Mouse (Mus musculus) limb, embryonic 13.5 days (tissue): ENCODE data around the gene Lpcat3. TPM values are rescaled to one million over a fixed set of nuclear protein-coding genes. Genes with fewer than 3 reads are reported as not detected.
A peak's percentile ranks its signal among the peaks of the same experiment; 100 is the strongest.

Experiments used
- ATAC-seq: fragments of 200-750 bp; cut with Nextera tagmentation; 2 replicates; pipeline ENCODE4 v1.8.0; 2017; ENCODE audit warnings: low read depth, moderate number of reproducible peaks, moderate TSS enrichment; ENCODE audit not compliant: low FRiP score
- H3K27ac ChIP-seq: fragments of 300-500 bp; sonication (generic); 2 replicates; pipeline ENCODE4 v1.5.1; 2015; ENCODE audit warnings: inconsistent platforms, mild to moderate bottlenecking, moderate library complexity
- H3K27me3 ChIP-seq: fragments of 300-500 bp; sonication (generic); 2 replicates; pipeline ENCODE4 v1.6.1; 2015; ENCODE audit warnings: mild to moderate bottlenecking, inconsistent platforms
- H3K36me3 ChIP-seq: fragments of 300-500 bp; sonication (generic); 2 replicates; pipeline ENCODE4 v1.6.1; 2015; ENCODE audit warnings: inconsistent platforms, mild to moderate bottlenecking, moderate library complexity
- H3K4me1 ChIP-seq: fragments of 300-500 bp; sonication (generic); 2 replicates; pipeline ENCODE4 v1.6.1; 2015; ENCODE audit warnings: inconsistent platforms
- H3K4me2 ChIP-seq: fragments of 300-500 bp; sonication (generic); replicated peaks from 2 replicates; pipeline ENCODE4 v1.6.1; 2015; ENCODE audit warnings: inconsistent platforms, mild to moderate bottlenecking, moderate library complexity
- H3K4me3 ChIP-seq: fragments of 300-500 bp; sonication (generic); 2 replicates; pipeline ENCODE4 v1.5.1; 2015; ENCODE audit warnings: moderate library complexity, mild to moderate bottlenecking, inconsistent platforms
- H3K9ac ChIP-seq: fragments of 300-500 bp; sonication (generic); 2 replicates; pipeline ENCODE4 v1.6.1; 2015; ENCODE audit warnings: mild to moderate bottlenecking, inconsistent platforms
- H3K9me3 ChIP-seq: fragments of 300-500 bp; sonication (generic); 2 replicates; pipeline ENCODE4 v1.6.1; 2016; ENCODE audit warnings: inconsistent platforms
- WGBS: fragments of 180-500 bp; shearing (Covaris S2); methylation state at CpG from one replicate; pipeline ENCODE4 v1.1.7; 2015; 5-methylcytosine and 5-hydroxymethylcytosine counted together
- polyA plus RNA-seq: library from polyadenylated mRNA; unstranded; fragments of >200 nt; fragmentation: Nextera tagmentation; extraction: Ambion mirVana; gene quantifications from 2 replicates; pipeline ENCODE4 v1.2.1, GENCODE M21; 2015

Lpcat3 gene
- polyA plus RNA-seq, 1 experiment from 2014 or later: 57.0 TPM

- peak overlapping the region; percentile 65 for H3K9ac ChIP-seq
- peak overlapping the region; percentile 72 for H3K27ac ChIP-seq
- H3K4me2 ChIP-seq: peak overlapping the region; percentile 85
- H3K4me1 ChIP-seq: peaks cover 17% of the 10 kb centered on the region
- no peaks in the 10 kb centered on the region for H3K36me3 ChIP-seq
- ATAC-seq: no peak
- 26% methylated on average over 6 of the region's 6 CpGs for WGBS
- peak overlapping the region; percentile 70 for H3K4me3 ChIP-seq
- H3K9me3 ChIP-seq: no peaks in the 10 kb centered on the region
- H3K27me3 ChIP-seq: no peaks in the 10 kb centered on the region
These were observed 832 bp upstream of the Lpcat3 start for GRCm38 (mm10) chr6:124661995-124662394.

- peak overlapping the region; percentile 70 for H3K4me3 ChIP-seq
- H3K4me2 ChIP-seq: peak overlapping the region; percentile 85
- no peaks in the 10 kb centered on the region for H3K36me3 ChIP-seq
- peak overlapping the region; percentile 69 for H3K9ac ChIP-seq
- WGBS: 16% methylated on average over 13 of the region's 13 CpGs
- peak overlapping the region; percentile 55; the same call in 1 of the 2 replicates for H3K27ac ChIP-seq
- no peaks in the 10 kb centered on the region for H3K27me3 ChIP-seq
- no peaks in the 10 kb centered on the region for H3K9me3 ChIP-seq
- no peak for ATAC-seq
- peaks cover 17% of the 10 kb centered on the region for H3K4me1 ChIP-seq
These were observed 583 bp downstream of the Lpcat3 start for GRCm38 (mm10) chr6:124663424-124663795.

GRCm38 (mm10) chr6:124664256-124664655, 1.4 kb downstream of the Lpcat3 start:
- H3K27ac ChIP-seq: no peak overlapping the region
- no peaks in the 10 kb centered on the region for H3K36me3 ChIP-seq
- H3K4me1 ChIP-seq: peaks cover 17% of the 10 kb centered on the region
- H3K4me2 ChIP-seq: peak overlapping the region; percentile 85
- H3K9ac ChIP-seq: 0 out of 2 replicates have a peak overlapping the region, but pooled peaks have one; percentile 35
- H3K27me3 ChIP-seq: no peaks in the 10 kb centered on the region
- H3K9me3 ChIP-seq: no peaks in the 10 kb centered on the region
- H3K4me3 ChIP-seq: peak overlapping the region; percentile 70
- ATAC-seq: no peak
- 81% methylated on average over 7 of the region's 7 CpGs for WGBS

- no peak overlapping the region for H3K4me3 ChIP-seq
- no peak for ATAC-seq
- H3K27me3 ChIP-seq: no peaks in the 10 kb centered on the region
- no peaks in the 10 kb centered on the region for H3K9me3 ChIP-seq
- no peak overlapping the region for H3K4me2 ChIP-seq
- WGBS: 91% methylated on average over 10 of the region's 10 CpGs
- no peak overlapping the region for H3K9ac ChIP-seq
- no peaks in the 10 kb centered on the region for H3K36me3 ChIP-seq
- H3K4me1 ChIP-seq: peaks cover 17% of the 10 kb centered on the region
- H3K27ac ChIP-seq: no peak overlapping the region
These were observed 2.2 kb downstream of the Lpcat3 start for GRCm38 (mm10) chr6:124665011-124665410.

- H3K4me1 ChIP-seq: peaks cover 16% of the 10 kb centered on the region
- H3K4me2 ChIP-seq: no peak overlapping the region
- WGBS: 85% methylated on average over 11 of the region's 11 CpGs
- H3K4me3 ChIP-seq: no peak overlapping the region
- ATAC-seq: no peak
- peaks cover 5% of the 10 kb centered on the region for H3K36me3 ChIP-seq
- H3K9me3 ChIP-seq: no peaks in the 10 kb centered on the region
- H3K27ac ChIP-seq: no peak overlapping the region
- H3K27me3 ChIP-seq: no peaks in the 10 kb centered on the region
- no peak overlapping the region for H3K9ac ChIP-seq
These were observed 6.5 kb downstream of the Lpcat3 start for GRCm38 (mm10) chr6:124669234-124669859.

- Histone ChIP-seq H3K9ac (no peak overlapping the region), H3K27me3 (no peaks in the 10 kb centered on the region), H3K4me2 (no peak overlapping the region), H3K36me3 (peaks cover 10% of the 10 kb centered on the region), H3K4me3 (no peak overlapping the region), H3K27ac (no peak overlapping the region), H3K9me3 (no peaks in the 10 kb centered on the region), H3K4me1 (peaks cover 15% of the 10 kb centered on the region)
- ATAC-seq: no peak
- 85% methylated on average over 7 of the region's 7 CpGs for WGBS
These were observed 7.6 kb downstream of the Lpcat3 start for GRCm38 (mm10) chr6:124670281-124670900.

GRCm38 (mm10) chr6:124672100-124672499, 9.3 kb downstream of the Lpcat3 start:
- Histone ChIP-seq H3K36me3 (peaks cover 10% of the 10 kb centered on the region), H3K27me3 (no peaks in the 10 kb centered on the region), H3K4me3 (no peak overlapping the region), H3K4me2 (no peak overlapping the region), H3K27ac (no peak overlapping the region), H3K9me3 (no peaks in the 10 kb centered on the region), H3K4me1 (peaks cover 15% of the 10 kb centered on the region), H3K9ac (no peak overlapping the region)
- no peak for ATAC-seq
- WGBS: 44% methylated on average over 6 of the region's 6 CpGs

- Histone ChIP-seq H3K27me3 (no peaks in the 10 kb centered on the region), H3K4me2 (no peak overlapping the region), H3K4me1 (peaks cover 15% of the 10 kb centered on the region), H3K9me3 (no peaks in the 10 kb centered on the region), H3K36me3 (peaks cover 10% of the 10 kb centered on the region), H3K27ac (no peak overlapping the region; the same call in 1 of the 2 replicates), H3K4me3 (no peak overlapping the region), H3K9ac (no peak overlapping the region)
- ATAC-seq: no peak
- 75% methylated on average over 9 of the region's 9 CpGs for WGBS
These were observed 10.8 kb downstream of the Lpcat3 start for GRCm38 (mm10) chr6:124673619-124674018.

GRCm38 (mm10) chr6:124674591-124674990, 11.8 kb downstream of the Lpcat3 start:
- Histone ChIP-seq H3K9me3 (no peaks in the 10 kb centered on the region), H3K4me3 (no peak overlapping the region), H3K4me2 (no peak overlapping the region), H3K27me3 (no peaks in the 10 kb centered on the region), H3K4me1 (peaks cover 15% of the 10 kb centered on the region), H3K36me3 (peaks cover 10% of the 10 kb centered on the region), H3K27ac (no peak overlapping the region), H3K9ac (no peak overlapping the region)
- WGBS: 95% methylated on average over 7 of the region's 7 CpGs
- no peak for ATAC-seq

GRCm38 (mm10) chr6:124676171-124676570, 13.3 kb downstream of the Lpcat3 start:
- H3K4me1 ChIP-seq: peaks cover 15% of the 10 kb centered on the region
- no peak overlapping the region for H3K27ac ChIP-seq
- H3K9me3 ChIP-seq: no peaks in the 10 kb centered on the region
- peaks cover 10% of the 10 kb centered on the region for H3K36me3 ChIP-seq
- ATAC-seq: no peak
- H3K9ac ChIP-seq: no peak overlapping the region
- H3K27me3 ChIP-seq: no peaks in the 10 kb centered on the region
- WGBS: 86% methylated on average over 6 of the region's 6 CpGs
- no peak overlapping the region for H3K4me2 ChIP-seq
- H3K4me3 ChIP-seq: no peak overlapping the region

- H3K9me3 ChIP-seq: no peaks in the 10 kb centered on the region
These were observed 15.9 kb downstream of the Lpcat3 start for GRCm38 (mm10) chr6:124678769-124679168.

GRCm38 (mm10) chr6:124679486-124679885, 16.7 kb downstream of the Lpcat3 start:
- H3K4me1 ChIP-seq: no peaks in the 10 kb centered on the region; the same call in 1 of the 2 replicates
- no peak overlapping the region for H3K9ac ChIP-seq
- H3K36me3 ChIP-seq: peaks cover 3% of the 10 kb centered on the region
- H3K4me2 ChIP-seq: no peak overlapping the region
- WGBS: 95% methylated on average over 3 of the region's 3 CpGs
- H3K27me3 ChIP-seq: no peaks in the 10 kb centered on the region
- H3K4me3 ChIP-seq: no peak overlapping the region
- no peak for ATAC-seq
- no peaks in the 10 kb centered on the region for H3K9me3 ChIP-seq
- H3K27ac ChIP-seq: no peak overlapping the region

More at GRCm38 (mm10) chr6:124678769-124679168, 15.9 kb downstream of the Lpcat3 start:
- no peaks in the 10 kb centered on the region for H3K27me3 ChIP-seq
- no peak for ATAC-seq
- no peak overlapping the region for H3K4me2 ChIP-seq
- H3K36me3 ChIP-seq: peaks cover 10% of the 10 kb centered on the region
- H3K27ac ChIP-seq: no peak overlapping the region
- 91% methylated on average over 7 of the region's 7 CpGs for WGBS
- H3K9ac ChIP-seq: no peak overlapping the region
- peaks cover 1% of the 10 kb centered on the region for H3K4me1 ChIP-seq
- no peak overlapping the region for H3K4me3 ChIP-seq
